Mouse (Mus musculus) kidney, adult 2 months (tissue): Measurements from ENCODE around the gene Itgb3.

Experiments
- CTCF ChIP-seq: fragments of 200-500 bp; conservative IDR thresholded peaks from 2 replicates; pipeline ENCODE4 v1.5.1; 2011; ENCODE audit warnings: low read depth, mild to moderate bottlenecking, control low read depth, low read length, moderate library complexity, mixed read lengths; ENCODE audit not compliant: insufficient read depth, insufficient read length
- POLR2A ChIP-seq: fragments of 200-500 bp; IDR thresholded peaks from one replicate; pipeline ENCODE4 v1.6.1; 2011; ENCODE audit warnings: low read depth, low read length, control low read depth

DNA sequence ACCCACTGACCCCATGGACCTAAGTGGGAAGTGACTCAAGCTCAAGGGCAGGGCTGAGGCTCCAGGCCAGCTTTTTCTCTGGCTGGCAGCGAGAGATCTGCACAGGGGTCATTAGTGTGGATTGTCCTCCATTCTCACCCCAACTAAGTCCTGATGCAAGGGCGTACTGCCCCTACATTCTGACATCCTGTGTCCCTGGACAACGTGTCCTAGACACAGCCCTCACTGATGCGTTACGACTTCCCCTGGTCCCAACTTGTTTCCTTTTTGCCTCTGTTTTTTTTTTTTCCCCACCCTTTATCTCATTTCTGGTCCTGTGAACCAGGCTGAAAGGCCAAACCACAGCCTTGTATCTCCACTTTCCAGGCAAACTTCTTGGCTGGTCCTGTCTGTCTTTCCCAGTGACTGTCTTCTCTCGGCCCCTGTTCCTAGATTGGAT, 10.9 kb downstream of the Itgb3 start:
- TF ChIP-seq CTCF (no peak), POLR2A (no peak)
